Mouse (Mus musculus): Measurements from ENCODE around the gene Gpr174. TPM values are rescaled to one million over a fixed set of nuclear protein-coding genes. Genes with fewer than 3 reads are reported as not detected.
"Not testable (repeated sequence)": the region's sequence is repeated elsewhere in the genome, so short reads cannot be mapped to it uniquely, and the experiment has no call there.

Gpr174 gene
- not detected in 2 replicates for polyA plus RNA-seq (2015; fragmentation: Nextera tagmentation; extraction: Ambion mirVana)

GRCm38 (mm10) chrX:107255486-107256227 is at the start of gene Gpr174:
Gpr174 (plus strand) TSS chrX:107255878.
- ATAC-seq (ENCODE audit: low read depth), result no peak
- Histone ChIP-seq H3K9me3 (no peaks in the 10 kb centered on the region), H3K9ac (no peak within 1 kb of the TSS), H3K4me1 (replicated peaks) (no peaks in the 10 kb centered on the region), H3K4me3 (no peak within 1 kb of the TSS), H3K36me3 (no peaks in the 10 kb centered on the region), H3K27me3 (no peaks in the 10 kb centered on the region), H3K4me2 (no peak within 1 kb of the TSS), H3K27ac (replicated peaks) (no peak within 1 kb of the TSS)
- 60% methylated on average over 2 of the region's 2 CpGs for WGBS

GRCm38 (mm10) chrX:107217577-107218090 is 38.0 kb upstream of the Gpr174 start:
- Histone ChIP-seq H3K4me3 (no peak overlapping the region), H3K9ac (no peak overlapping the region), H3K27me3 (no peaks in the 10 kb centered on the region), H3K9me3 (no peaks in the 10 kb centered on the region), H3K4me2 (no peak overlapping the region), H3K4me1 (replicated peaks) (no peaks in the 10 kb centered on the region), H3K27ac (replicated peaks) (no peak overlapping the region), H3K36me3 (no peaks in the 10 kb centered on the region)
- ATAC-seq (ENCODE audit: low read depth), result no peak
- 86% methylated on average over 2 of the region's 2 CpGs for WGBS

- Histone ChIP-seq H3K27me3 (no peaks in the 10 kb centered on the region), H3K4me3 (no peak overlapping the region), H3K4me2 (no peak overlapping the region), H3K36me3 (no peaks in the 10 kb centered on the region), H3K9ac (no peak overlapping the region), H3K4me1 (replicated peaks) (no peaks in the 10 kb centered on the region), H3K27ac (replicated peaks) (no peak overlapping the region), H3K9me3 (no peaks in the 10 kb centered on the region)
- 82% methylated on average over 1 of the region's 1 CpGs for WGBS
- ATAC-seq (ENCODE audit: low read depth), result no peak
Observed at GRCm38 (mm10) chrX:107224846-107225245, 30.8 kb upstream of the Gpr174 start.

GRCm38 (mm10) chrX:107231214-107231613 is 24.5 kb upstream of the Gpr174 start:
- H3K9me3 ChIP-seq, result no peaks in the 10 kb centered on the region
- no peaks in the 10 kb centered on the region for H3K36me3 ChIP-seq
- H3K27me3 ChIP-seq, result no peaks in the 10 kb centered on the region
- no peak overlapping the region for H3K4me3 ChIP-seq
- no peak for ATAC-seq (ENCODE audit: low read depth)
- no peak overlapping the region for H3K4me2 ChIP-seq
- no peak overlapping the region for H3K9ac ChIP-seq
- no peak overlapping the region for H3K27ac ChIP-seq (replicated peaks)
- H3K4me1 ChIP-seq (replicated peaks), result no peaks in the 10 kb centered on the region
- 47% methylated on average over 1 of the region's 1 CpGs for WGBS

GRCm38 (mm10) chrX:107234655-107235054 is 21.0 kb upstream of the Gpr174 start:
- no peak overlapping the region for H3K4me2 ChIP-seq
- no peak overlapping the region for H3K4me3 ChIP-seq
- H3K36me3 ChIP-seq, result no peaks in the 10 kb centered on the region
- H3K9ac ChIP-seq, result no peak overlapping the region
- no peak overlapping the region for H3K27ac ChIP-seq (replicated peaks)
- no peaks in the 10 kb centered on the region for H3K27me3 ChIP-seq
- no peak for ATAC-seq (ENCODE audit: low read depth)
- no peaks in the 10 kb centered on the region for H3K9me3 ChIP-seq
- H3K4me1 ChIP-seq (replicated peaks), result no peaks in the 10 kb centered on the region

- Histone ChIP-seq H3K27me3 (no peaks in the 10 kb centered on the region), H3K9ac (no peak overlapping the region), H3K36me3 (no peaks in the 10 kb centered on the region), H3K4me2 (no peak overlapping the region), H3K9me3 (no peaks in the 10 kb centered on the region), H3K27ac (replicated peaks) (no peak overlapping the region), H3K4me1 (replicated peaks) (no peaks in the 10 kb centered on the region), H3K4me3 (no peak overlapping the region)
- no peak for ATAC-seq (ENCODE audit: low read depth)
- 88% methylated on average over 1 of the region's 1 CpGs for WGBS
Observed at GRCm38 (mm10) chrX:107236461-107236860, 19.2 kb upstream of the Gpr174 start.

- no peaks in the 10 kb centered on the region for H3K4me1 ChIP-seq (replicated peaks)
- H3K27ac ChIP-seq (replicated peaks), result no peak overlapping the region
- H3K4me3 ChIP-seq, result no peak overlapping the region
- ATAC-seq (ENCODE audit: low read depth), result no peak
- no peaks in the 10 kb centered on the region for H3K36me3 ChIP-seq
- no peaks in the 10 kb centered on the region for H3K27me3 ChIP-seq
- H3K9me3 ChIP-seq, result no peaks in the 10 kb centered on the region
- no peak overlapping the region for H3K9ac ChIP-seq
- no peak overlapping the region for H3K4me2 ChIP-seq
- WGBS, result 77% methylated on average over 2 of the region's 2 CpGs
Observed at GRCm38 (mm10) chrX:107250390-107250789, 5.3 kb upstream of the Gpr174 start.

GRCm38 (mm10) chrX:107264619-107265018 is 8.9 kb downstream of the Gpr174 start:
- 45% methylated on average over 1 of the region's 1 CpGs for WGBS
- no peak for ATAC-seq (ENCODE audit: low read depth)

GRCm38 (mm10) chrX:107277606-107278005 is 21.9 kb downstream of the Gpr174 start:
- Histone ChIP-seq H3K36me3 (no peaks in the 10 kb centered on the region), H3K9ac (no peak overlapping the region), H3K27ac (replicated peaks) (no peak overlapping the region), H3K4me2 (no peak overlapping the region), H3K27me3 (no peaks in the 10 kb centered on the region), H3K9me3 (no peaks in the 10 kb centered on the region), H3K4me1 (replicated peaks) (no peaks in the 10 kb centered on the region), H3K4me3 (no peak overlapping the region)
- WGBS, result 67% methylated on average over 2 of the region's 2 CpGs
- ATAC-seq (ENCODE audit: low read depth), result no peak

More at GRCm38 (mm10) chrX:107264619-107265018, 8.9 kb downstream of the Gpr174 start:
- Histone ChIP-seq H3K9ac (no peak overlapping the region), H3K36me3 (no peaks in the 10 kb centered on the region), H3K4me2 (no peak overlapping the region), H3K4me1 (replicated peaks) (no peaks in the 10 kb centered on the region), H3K9me3 (no peaks in the 10 kb centered on the region), H3K4me3 (no peak overlapping the region), H3K27me3 (no peaks in the 10 kb centered on the region), H3K27ac (replicated peaks) (no peak overlapping the region)

GRCm38 (mm10) chrX:107284211-107284610 is 28.5 kb downstream of the Gpr174 start:
- no peak overlapping the region for H3K9ac ChIP-seq
- no peak overlapping the region for H3K4me2 ChIP-seq
- 77% methylated on average over 4 of the region's 4 CpGs for WGBS
- no peak overlapping the region for H3K27ac ChIP-seq (replicated peaks)
- ATAC-seq (ENCODE audit: low read depth), result no peak
- H3K9me3 ChIP-seq, result no peaks in the 10 kb centered on the region
- no peaks in the 10 kb centered on the region for H3K27me3 ChIP-seq
- H3K36me3 ChIP-seq, result no peaks in the 10 kb centered on the region
- H3K4me1 ChIP-seq (replicated peaks), result no peaks in the 10 kb centered on the region
- no peak overlapping the region for H3K4me3 ChIP-seq

GRCm38 (mm10) chrX:107297861-107298260 is 42.2 kb downstream of the Gpr174 start:
- 89% methylated on average over 6 of the region's 6 CpGs for WGBS
- H3K4me3 ChIP-seq; H3K36me3 ChIP-seq; H3K27ac ChIP-seq (replicated peaks); H3K4me1 ChIP-seq (replicated peaks); H3K9me3 ChIP-seq; ATAC-seq (ENCODE audit: low read depth); H3K27me3 ChIP-seq; H3K4me2 ChIP-seq; H3K9ac ChIP-seq: not testable (repeated sequence)

GRCm38 (mm10) chrX:107298761-107299160 is 43.1 kb downstream of the Gpr174 start:
- no peak overlapping the region for H3K9ac ChIP-seq
- no peak overlapping the region for H3K4me3 ChIP-seq
- no peaks in the 10 kb centered on the region for H3K9me3 ChIP-seq
- H3K27me3 ChIP-seq, result no peaks in the 10 kb centered on the region
- H3K27ac ChIP-seq (replicated peaks), result no peak overlapping the region
- H3K4me2 ChIP-seq, result no peak overlapping the region
- no peaks in the 10 kb centered on the region for H3K36me3 ChIP-seq
- no peaks in the 10 kb centered on the region for H3K4me1 ChIP-seq (replicated peaks)
- ATAC-seq (ENCODE audit: low read depth), result no peak

GRCm38 (mm10) chrX:107306492-107306891 is 50.8 kb downstream of the Gpr174 start:
- Histone ChIP-seq H3K27ac (replicated peaks) (no peak overlapping the region), H3K36me3 (no peaks in the 10 kb centered on the region)

More at GRCm38 (mm10) chrX:107306492-107306891, 50.8 kb downstream of the Gpr174 start:
- H3K4me3 ChIP-seq, result no peak overlapping the region
- H3K9ac ChIP-seq, result no peak overlapping the region
- H3K4me1 ChIP-seq (replicated peaks), result no peaks in the 10 kb centered on the region
- H3K27me3 ChIP-seq, result no peaks in the 10 kb centered on the region
- no peak overlapping the region for H3K4me2 ChIP-seq
- no peaks in the 10 kb centered on the region for H3K9me3 ChIP-seq
- no peak for ATAC-seq (ENCODE audit: low read depth)

All from neural tube, embryonic 13.5 days (tissue).